Mouse (Mus musculus) cerebellum, adult 2 months (tissue): ENCODE measurements at regions not wholly inside any gene's neighbourhood (a gene's known extent, or its start where the extent isn't known, plus 50 kb on each side); places are given as distances from the start of the nearest gene placed in this dataset.

Experiments used
- CTCF ChIP-seq: fragments of 200-500 bp; IDR thresholded peaks from 2 replicates; pipeline ENCODE4 v1.5.1; 2011; ENCODE audit warnings: low read depth, mild to moderate bottlenecking, control low read depth, low read length, moderate library complexity, borderline replicate concordance; ENCODE audit not compliant: insufficient read depth
- POLR2A ChIP-seq: fragments of 200-500 bp; IDR thresholded peaks from 2 replicates; pipeline ENCODE4 v1.6.1; 2011; ENCODE audit warnings: low read length, control low read depth, borderline replicate concordance; ENCODE audit not compliant: insufficient read depth

GRCm38 (mm10) chr8:91917834-91918233, 116.0 kb upstream of the Irx3 start:
- TF ChIP-seq CTCF (no peak), POLR2A (no peak)
